Mouse (Mus musculus): ENCODE results near the gene Fam185a.

Fam185a gene

DNA sequence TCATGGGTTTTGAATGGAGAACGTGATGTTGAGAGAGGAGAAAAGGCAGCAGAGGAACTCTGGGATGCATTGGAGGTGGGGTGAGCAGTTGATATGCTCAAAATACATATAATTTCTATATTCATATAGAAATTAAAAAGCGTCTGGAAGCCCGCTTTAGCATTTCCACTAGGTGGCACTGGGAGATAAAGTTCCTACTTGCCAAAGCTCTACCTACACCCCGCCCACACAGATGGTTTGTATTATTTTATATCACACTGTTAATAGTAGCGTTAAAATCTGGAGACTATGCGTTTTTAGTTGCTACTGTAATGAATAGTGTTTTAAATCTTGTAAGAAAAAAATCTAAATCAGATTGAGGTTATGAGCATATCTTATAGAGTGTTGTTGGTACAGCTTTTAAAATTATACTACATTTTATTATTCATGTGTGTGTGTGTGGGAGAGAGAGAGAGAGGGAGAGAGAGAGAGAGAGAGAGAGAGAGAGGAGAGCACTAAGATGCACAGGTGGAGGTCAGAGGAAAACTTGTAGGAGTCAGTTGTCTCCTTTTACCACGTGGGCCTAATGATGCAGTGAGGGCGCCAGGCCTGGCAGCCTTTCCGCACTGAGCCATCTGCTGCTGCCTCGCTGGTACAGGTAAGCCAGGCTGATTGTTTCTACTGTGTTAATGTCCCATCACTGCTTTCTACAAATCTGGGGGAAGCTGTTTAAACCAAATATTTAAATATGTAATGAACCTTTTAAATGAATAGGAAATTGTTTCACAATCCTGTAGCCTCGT is 9.6 kb downstream of the Fam185a start:
- DNase-seq = no peak

DNA sequence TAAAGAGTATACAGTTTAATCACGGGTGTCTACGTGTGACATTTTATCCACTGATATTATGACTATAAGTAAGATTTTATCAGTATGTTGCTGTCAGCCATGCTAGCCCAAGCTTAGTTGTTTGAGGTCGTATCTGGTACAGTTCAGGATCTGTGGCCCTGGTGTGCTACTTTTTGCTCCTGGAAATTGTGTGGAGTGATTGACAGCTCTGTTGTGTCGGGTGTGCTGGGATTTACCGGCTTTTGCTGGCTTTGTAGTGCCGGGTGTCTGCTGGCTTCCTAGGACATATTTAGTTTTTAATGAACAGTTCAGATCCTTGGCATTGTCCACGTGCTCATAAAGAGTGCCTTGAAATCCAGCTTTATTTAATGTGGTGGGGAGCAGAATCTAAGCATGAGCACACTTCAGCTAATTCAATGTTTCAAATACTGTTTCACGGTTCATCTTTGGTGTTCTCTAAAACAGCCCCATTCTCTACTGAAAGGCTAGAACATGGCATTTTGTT is 11.8 kb downstream of the Fam185a start:
- DNase-seq = no peak

DNA sequence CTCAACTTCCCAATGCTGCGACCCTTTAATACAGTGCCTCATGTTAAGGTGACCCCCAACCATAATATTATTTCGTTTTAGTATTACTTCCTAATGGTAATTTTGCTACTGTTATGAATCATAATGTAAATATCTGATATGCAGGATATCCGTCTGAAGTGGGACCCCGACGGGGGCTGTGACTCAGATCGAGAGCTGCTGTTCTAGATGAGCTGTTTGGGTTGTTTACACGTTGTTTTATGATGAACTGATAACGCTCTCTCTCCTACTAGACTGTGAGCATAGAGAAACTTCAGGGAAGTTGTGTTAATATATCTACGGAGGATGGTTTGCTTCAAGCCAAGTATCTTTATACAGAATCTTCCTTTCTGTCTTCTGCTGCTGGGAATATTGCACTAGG is 13.7 kb downstream of the Fam185a start:
- DNase-seq = no peak

DNA sequence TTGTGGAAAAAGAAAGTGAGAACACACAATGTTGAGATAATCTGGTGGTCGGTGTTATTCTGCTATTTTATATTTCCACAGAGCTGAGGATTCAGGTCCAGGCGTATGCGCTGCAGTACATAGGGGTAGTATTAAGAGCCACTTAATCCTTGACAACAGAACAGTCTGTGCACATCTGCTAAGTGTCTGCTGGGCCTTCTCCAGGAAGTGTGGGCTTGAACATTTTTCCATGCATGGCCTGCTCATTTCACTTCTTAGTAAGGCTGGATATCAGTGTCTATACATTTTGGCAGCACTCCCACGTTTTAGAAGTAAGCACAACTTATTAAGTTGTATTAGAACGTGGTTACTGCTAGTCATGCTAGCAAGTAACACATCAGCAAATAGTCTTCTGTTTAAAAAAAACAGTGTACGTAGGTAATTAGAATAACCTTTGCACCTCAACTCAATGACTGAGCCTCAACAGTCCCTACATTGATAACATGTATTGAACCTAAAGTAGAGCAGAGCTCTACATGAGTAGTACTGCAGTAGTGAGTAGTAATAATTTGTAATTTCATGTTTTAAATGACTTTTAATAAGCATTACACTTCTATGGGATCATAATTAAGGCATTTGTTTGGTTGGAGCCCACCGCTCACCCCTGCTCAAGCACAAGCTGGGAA is 14.8 kb downstream of the Fam185a start:
- DNase-seq = no peak

DNA sequence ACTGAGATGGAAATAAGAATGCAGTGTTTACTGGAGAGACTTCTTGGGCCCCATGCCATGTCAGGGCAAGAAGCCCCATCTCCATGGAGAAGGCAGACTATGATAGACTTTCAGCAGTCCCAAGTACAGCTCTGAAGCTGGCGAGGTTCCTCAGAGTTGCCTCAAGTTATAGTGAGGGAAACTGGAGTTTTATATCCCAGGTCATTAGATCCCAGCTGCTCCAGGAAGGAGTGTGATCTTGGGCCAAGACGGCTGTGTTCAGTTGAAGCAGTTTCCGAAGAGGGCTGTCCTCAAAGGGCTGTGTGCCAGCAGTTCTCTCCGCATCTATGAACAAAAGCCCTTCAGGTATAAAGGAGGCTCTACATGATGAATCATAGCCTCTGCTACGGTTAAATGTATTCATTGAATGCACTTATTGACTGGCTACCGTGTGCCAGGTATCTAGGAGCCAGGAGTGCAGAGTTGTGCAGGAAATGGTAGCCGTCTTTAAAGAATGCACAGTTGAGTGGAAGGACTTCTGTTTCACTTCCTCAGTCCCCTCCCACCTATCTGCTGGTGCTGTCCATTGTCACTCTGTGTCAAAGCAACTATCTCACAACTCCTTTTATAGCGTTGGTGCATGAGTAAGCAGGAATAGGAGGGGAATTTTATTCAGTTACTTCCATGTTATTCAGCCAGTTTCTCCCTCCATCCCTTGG is 16.2 kb downstream of the Fam185a start:
- DNase-seq = no peak

DNA sequence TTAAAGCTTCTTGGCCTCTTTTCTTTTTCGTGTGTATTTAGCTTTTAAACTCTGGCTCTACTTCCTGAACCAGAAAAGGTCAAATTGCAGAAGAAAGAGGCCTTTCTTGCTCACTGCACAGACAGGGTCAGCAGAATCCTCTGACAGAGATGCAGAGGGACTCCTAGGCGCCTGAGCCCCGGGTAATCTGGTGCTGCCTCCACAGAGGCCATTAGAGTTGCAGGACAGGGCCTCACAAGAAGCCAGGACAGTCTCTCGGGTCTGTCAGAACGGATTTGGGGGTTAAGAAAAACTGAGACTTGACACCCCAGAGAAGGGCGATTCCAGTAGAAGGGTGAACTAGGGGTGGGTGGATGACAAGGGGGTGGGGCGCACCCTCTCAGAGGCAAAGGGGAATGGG is 42.6 kb downstream of the Fam185a start:
- no peak for DNase-seq

GRCm38 (mm10) chr5:21468100-21468499 is 43.3 kb downstream of the Fam185a start:
- no peak for DNase-seq

- no peak for DNase-seq
Measured at GRCm38 (mm10) chr5:21478428-21478827, 53.7 kb downstream of the Fam185a start.

GRCm38 (mm10) chr5:21479746-21480145 is 55.0 kb downstream of the Fam185a start:
- DNase-seq = no peak

DNA sequence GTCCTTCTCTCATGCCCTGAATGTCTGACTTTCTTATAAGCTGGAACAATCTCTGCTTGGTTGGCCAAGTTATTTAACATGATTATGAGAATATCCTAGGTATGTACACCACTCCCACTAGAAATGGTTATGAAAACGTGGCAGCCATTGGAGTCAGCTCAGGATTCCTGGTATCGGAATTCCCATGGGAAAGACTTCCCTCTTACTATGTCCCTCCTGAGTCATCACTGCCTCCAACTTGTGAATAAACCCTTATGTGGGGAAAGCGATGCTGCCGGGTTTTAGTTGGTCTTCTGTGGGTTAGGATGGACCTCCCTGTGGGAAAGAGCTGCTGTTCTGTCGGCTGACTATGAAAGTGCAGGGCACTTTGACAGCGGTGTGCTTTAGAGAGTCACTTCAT is 56.8 kb downstream of the Fam185a start:
- no peak for DNase-seq

- no peak for DNase-seq
Measured at GRCm38 (mm10) chr5:21482446-21483222, 57.9 kb downstream of the Fam185a start.

DNA sequence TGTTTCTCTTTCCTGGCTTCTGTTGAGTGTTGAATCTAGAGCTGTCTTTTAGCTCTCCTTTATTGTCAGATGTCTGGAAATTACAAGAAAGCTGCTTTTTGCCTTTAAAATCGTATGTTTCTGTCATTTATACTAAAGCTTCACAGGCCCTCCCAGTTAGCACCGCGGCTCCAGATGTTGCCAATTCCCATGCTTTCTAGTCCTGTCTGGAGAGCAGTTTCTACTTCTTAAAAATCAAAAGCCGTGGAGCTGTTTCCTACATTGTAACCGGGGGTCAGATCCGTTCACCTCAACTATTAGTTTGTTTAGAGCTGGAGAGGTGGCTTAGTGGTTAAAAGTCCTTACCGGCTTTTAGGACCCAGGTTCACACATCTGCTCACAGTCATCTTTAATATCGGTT is 58.5 kb downstream of the Fam185a start:
- no peak for DNase-seq

DNA sequence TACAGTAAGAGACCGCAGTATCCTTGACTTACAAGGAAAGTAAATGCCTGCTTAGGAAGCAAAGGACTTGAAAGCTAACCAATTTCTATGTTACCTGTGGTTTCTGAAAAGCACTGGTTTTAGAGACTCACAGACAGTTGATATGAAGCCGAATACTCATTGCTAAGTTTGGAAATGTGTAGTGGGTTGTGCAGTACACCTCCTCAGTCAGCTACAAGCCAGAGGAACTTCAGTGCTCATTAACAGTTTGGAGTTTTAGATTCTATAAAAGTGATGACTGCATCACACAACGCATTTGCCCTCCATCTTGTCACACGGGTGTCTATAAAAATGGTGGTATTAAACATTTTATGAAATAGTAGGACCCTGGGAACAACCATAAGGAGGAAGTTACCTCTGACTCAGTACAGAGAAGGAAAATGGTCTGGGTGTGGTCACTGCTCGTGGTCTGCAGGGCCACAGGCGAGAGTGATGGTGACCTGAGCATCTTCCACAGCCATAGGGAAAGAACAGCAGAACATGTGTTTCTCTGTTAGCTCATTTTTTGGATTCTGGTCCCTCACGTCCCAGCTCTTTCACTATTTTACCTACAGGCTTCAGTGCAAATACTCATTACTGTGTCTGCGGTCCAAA is 60.6 kb downstream of the Fam185a start:
- DNase-seq = no peak

DNA sequence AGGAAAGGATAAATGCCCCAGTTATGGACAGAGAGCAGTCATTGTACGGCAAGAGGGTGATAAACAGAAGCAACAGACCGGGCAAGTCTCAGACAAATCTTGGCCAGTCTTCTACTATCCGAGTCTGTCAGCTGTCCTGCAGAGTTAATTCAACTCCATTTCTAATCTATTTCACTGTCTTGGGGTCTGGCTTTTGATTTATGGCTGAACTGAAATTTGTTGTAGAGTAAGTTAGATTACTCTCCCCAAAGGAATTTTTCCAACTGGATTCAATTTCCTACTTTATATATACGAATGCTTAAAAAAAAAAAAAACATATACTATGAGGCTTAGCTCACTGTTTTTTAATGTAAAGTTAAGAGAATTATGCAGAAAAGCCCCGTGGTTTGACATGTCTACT is 62.0 kb downstream of the Fam185a start:
- no peak for DNase-seq

GRCm38 (mm10) chr5:21487306-21487705 is 62.5 kb downstream of the Fam185a start:
- no peak for DNase-seq

- no peak for DNase-seq
Measured at GRCm38 (mm10) chr5:21487716-21488115, 63.0 kb downstream of the Fam185a start.

- DNase-seq = no peak
Measured at GRCm38 (mm10) chr5:21488506-21488905, 63.7 kb downstream of the Fam185a start.

DNA sequence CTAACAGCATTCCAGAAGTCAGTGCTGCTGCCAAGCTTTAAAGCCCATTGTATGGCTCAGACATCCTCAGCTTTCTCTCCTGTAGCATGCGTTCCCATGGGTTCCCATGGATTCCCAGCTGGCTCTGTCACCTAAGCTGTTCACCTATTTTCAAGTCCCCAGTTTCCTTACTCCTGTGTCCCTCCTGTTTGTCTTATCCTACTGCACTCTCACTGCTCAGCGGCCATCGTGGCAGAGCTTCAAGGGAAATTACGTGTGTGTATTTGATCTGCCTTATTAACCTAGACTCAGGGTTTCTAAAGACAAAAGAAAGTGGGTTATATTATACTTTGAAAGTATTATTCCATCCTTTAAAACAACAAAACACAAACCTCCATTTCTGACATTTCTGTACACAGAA is 64.4 kb downstream of the Fam185a start:
- DNase-seq = no peak

GRCm38 (mm10) chr5:21491469-21491868 is 66.7 kb downstream of the Fam185a start:
- no peak for DNase-seq

DNA sequence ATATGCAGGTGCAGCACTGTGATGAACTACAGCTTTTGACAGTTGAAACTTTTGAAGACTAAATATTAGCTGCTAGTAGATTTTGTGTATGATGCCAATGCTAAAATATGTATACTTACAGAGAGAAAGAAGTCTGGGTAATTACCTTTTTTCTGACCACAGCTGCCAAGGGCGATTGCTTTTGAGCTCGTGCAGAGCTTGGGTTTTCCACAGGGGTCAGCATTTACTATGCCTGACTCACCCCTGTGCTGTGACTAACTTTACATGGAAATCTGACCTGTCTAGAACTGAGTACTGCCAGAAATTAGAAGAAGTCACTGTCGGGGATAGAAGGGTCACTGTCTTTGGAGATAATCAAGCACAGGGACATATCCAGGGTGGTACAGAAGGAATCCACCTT is 67.5 kb downstream of the Fam185a start:
- no peak for DNase-seq

GRCm38 (mm10) chr5:21493294-21493999 is 68.7 kb downstream of the Fam185a start:
- no peak for DNase-seq

GRCm38 (mm10) chr5:21494781-21495180 is 70.0 kb downstream of the Fam185a start:
- no peak for DNase-seq

Data from spleen, adult 18-20 months (tissue).